Mouse (Mus musculus) hindbrain, postnatal 0 days (tissue): Measurements from ENCODE around the gene Espl1. TPM values are rescaled to one million over a fixed set of nuclear protein-coding genes. Genes with fewer than 3 reads are reported as not detected.
A peak's percentile ranks its signal among the peaks of the same experiment; 100 is the strongest.
"Not testable (repeated sequence)": the region's sequence is repeated elsewhere in the genome, so short reads cannot be mapped to it uniquely, and the experiment has no call there.

Experiments used
- ATAC-seq: fragments of 200-750 bp; cut with Nextera tagmentation; 2 replicates; pipeline ENCODE4 v1.8.0; 2017; ENCODE audit warnings: mild to moderate bottlenecking, moderate TSS enrichment, moderate library complexity
- DNase-seq: peaks from one replicate; pipeline ENCODE4 v3.0.0-alpha.2; 2015; ENCODE audit warnings: low spot score
- H3K27ac ChIP-seq: fragments of 300-500 bp; sonication (generic); 2 replicates; pipeline ENCODE4 v1.5.1; 2014; ENCODE audit warnings: mild to moderate bottlenecking
- H3K27me3 ChIP-seq: fragments of 300-500 bp; sonication (generic); 2 replicates; pipeline ENCODE4 v1.6.1; 2014; ENCODE audit warnings: low read length, mixed read lengths; ENCODE audit not compliant: insufficient read depth
- H3K36me3 ChIP-seq: fragments of 300-500 bp; sonication (generic); 2 replicates; pipeline ENCODE4 v1.6.1; 2014; ENCODE audit warnings: low read length, mixed read lengths; ENCODE audit not compliant: insufficient read depth
- H3K4me1 ChIP-seq: fragments of 300-500 bp; sonication (generic); 2 replicates; pipeline ENCODE4 v1.6.1; 2014; ENCODE audit warnings: antibody characterized with exemption, low read length, mixed read lengths; ENCODE audit not compliant: insufficient read depth
- H3K4me2 ChIP-seq: fragments of 300-500 bp; sonication (generic); 2 replicates; pipeline ENCODE4 v1.6.1; 2014; ENCODE audit warnings: low read depth, mild to moderate bottlenecking, low read length, moderate library complexity, mixed read lengths
- H3K4me3 ChIP-seq: fragments of 300-500 bp; sonication (generic); 2 replicates; pipeline ENCODE4 v1.5.1; 2014; ENCODE audit warnings: low read length
- H3K9ac ChIP-seq: fragments of 300-500 bp; sonication (generic); replicated peaks from 2 replicates; pipeline ENCODE4 v1.6.1; 2014; ENCODE audit warnings: mild to moderate bottlenecking, low read length, moderate library complexity, mixed read lengths
- H3K9me3 ChIP-seq: fragments of 300-500 bp; sonication (generic); 2 replicates; pipeline ENCODE4 v1.6.1; 2016; ENCODE audit warnings: low read length, mixed read lengths
- CTCF ChIP-seq: IDR thresholded peaks from 2 replicates; pipeline ENCODE4 v1.5.1; 2016; ENCODE audit warnings: antibody characterized with exemption, control low read depth, low read depth
- WGBS: fragments of 180-500 bp; shearing (Covaris S2); extraction: QIAGEN DNeasy Blood & Tissue Kit; methylation state at CpG from one replicate; pipeline ENCODE4 v1.1.7; 2014; 5-methylcytosine and 5-hydroxymethylcytosine counted together
- polyA plus RNA-seq: library from polyadenylated mRNA; unstranded; fragments of >200 nt; fragmentation: Nextera tagmentation; extraction: Ambion mirVana; gene quantifications from 2 replicates; pipeline ENCODE4 v1.2.1, GENCODE M21; 2015
- total RNA-seq: library from RNA; depleted of rRNA; stranded (reverse); fragments of >200 nt; gene quantifications from 2 replicates; pipeline ENCODE4 v1.2.3, GENCODE M21; 2014

Gene Espl1
- total and polyA plus RNA-seq, 2 experiments from 2014 or later = 3.8 to 7.3 TPM

DNA sequence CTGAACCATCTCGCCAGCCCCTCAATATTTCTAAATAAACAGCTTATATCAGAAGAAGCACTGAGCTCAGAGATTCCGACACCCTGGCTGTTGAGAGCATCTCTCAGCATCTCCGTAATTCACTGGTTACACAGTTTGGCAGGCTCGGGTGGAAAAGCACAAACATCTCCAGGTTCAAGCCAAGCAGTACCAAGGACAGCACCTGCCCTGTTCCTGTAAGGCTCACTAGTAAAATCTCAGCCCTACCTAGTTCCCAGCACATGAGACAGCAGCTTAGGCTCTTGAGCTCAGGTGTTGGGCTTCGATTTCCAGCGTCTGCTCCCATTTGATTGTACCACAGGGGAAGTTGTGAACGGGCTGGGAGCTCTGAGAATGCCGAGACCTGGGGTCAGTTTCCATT, 39.2 kb downstream of the Espl1 start:
- no peak for TF ChIP-seq CTCF
- ATAC-seq = no peak
- Histone ChIP-seq H3K27ac (no peak overlapping the region), H3K27me3 (no peaks in the 10 kb centered on the region), H3K9me3 (no peaks in the 10 kb centered on the region), H3K4me1 (peaks cover 9% of the 10 kb centered on the region), H3K4me3 (no peak overlapping the region), H3K36me3 (peaks cover 36% of the 10 kb centered on the region), H3K9ac (no peak overlapping the region), H3K4me2 (no peak overlapping the region)
- no peak for DNase-seq
- WGBS = 90% methylated on average over 8 of the region's 8 CpGs

- not testable (repeated sequence) for H3K9me3 ChIP-seq, H3K27me3 ChIP-seq, H3K9ac ChIP-seq, H3K27ac ChIP-seq, H3K4me1 ChIP-seq, H3K4me2 ChIP-seq, H3K4me3 ChIP-seq, ATAC-seq
- WGBS = 90% methylated on average over 5 of the region's 5 CpGs
- peak; percentile 63 for TF ChIP-seq CTCF
- peaks cover 35% of the 10 kb centered on the region for H3K36me3 ChIP-seq
- peak; percentile 38 for DNase-seq
These were observed 39.9 kb downstream of the Espl1 start for GRCm38 (mm10) chr15:102335925-102336324.

DNA sequence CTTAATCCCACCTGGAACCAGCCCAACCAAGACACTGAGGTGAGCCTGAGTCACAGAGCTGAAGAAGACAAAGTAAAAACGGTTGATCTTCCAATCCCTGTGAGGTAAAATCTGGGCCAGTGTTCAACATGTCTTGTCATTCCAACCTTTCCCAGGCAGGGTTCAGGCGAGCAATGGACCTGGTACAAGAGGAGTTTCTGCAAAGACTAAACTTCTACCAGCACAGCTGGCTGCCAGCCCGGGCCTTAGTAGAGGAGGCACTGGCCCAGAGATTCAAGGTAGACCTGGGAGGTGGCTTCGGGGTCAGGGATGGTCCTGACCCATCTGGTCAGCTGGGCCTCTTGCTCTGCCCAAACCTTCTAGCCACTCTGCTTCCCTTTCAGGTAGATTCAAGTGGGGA, 40.9 kb downstream of the Espl1 start:
- no peaks in the 10 kb centered on the region for H3K27me3 ChIP-seq
- H3K9me3 ChIP-seq = no peaks in the 10 kb centered on the region
- peaks cover 8% of the 10 kb centered on the region for H3K4me1 ChIP-seq
- DNase-seq (no peak), ATAC-seq (no peak)
- 93% methylated on average over 4 of the region's 4 CpGs for WGBS
- no peak overlapping the region for H3K27ac ChIP-seq
- no peak overlapping the region for H3K9ac ChIP-seq
- no peak for TF ChIP-seq CTCF
- peaks cover 35% of the 10 kb centered on the region for H3K36me3 ChIP-seq
- H3K4me2 ChIP-seq = no peak overlapping the region
- no peak overlapping the region for H3K4me3 ChIP-seq

DNA sequence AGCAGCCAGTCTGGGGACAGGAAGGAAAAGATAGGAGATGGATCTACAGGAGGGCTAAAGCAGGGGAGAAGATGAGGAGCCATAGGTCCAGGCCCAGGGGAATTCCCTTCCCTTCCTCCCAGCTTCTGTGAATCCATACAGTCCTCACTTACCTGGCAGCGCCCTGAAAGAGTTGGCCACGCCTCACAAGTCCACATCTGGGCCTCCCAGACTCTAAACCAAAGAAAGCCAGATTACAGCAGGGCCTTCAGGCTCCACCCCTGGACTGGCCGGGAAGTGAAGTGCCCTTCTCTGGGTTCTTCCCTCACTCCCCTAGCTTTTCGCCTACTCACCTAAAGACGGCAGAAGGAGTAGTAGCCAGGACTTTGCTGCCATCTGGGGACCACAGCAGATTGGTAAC, 43.5 kb downstream of the Espl1 start:
- no peak overlapping the region for H3K9ac ChIP-seq
- H3K27me3 ChIP-seq = no peaks in the 10 kb centered on the region
- no peaks in the 10 kb centered on the region for H3K9me3 ChIP-seq
- H3K27ac ChIP-seq = no peak overlapping the region
- no peaks in the 10 kb centered on the region for H3K4me1 ChIP-seq
- no peak overlapping the region for H3K4me2 ChIP-seq
- DNase-seq (no peak), ATAC-seq (no peak)
- H3K36me3 ChIP-seq = peaks cover 39% of the 10 kb centered on the region
- WGBS = 79% methylated on average over 5 of the region's 5 CpGs
- TF ChIP-seq CTCF = no peak
- H3K4me3 ChIP-seq = no peak overlapping the region

DNA sequence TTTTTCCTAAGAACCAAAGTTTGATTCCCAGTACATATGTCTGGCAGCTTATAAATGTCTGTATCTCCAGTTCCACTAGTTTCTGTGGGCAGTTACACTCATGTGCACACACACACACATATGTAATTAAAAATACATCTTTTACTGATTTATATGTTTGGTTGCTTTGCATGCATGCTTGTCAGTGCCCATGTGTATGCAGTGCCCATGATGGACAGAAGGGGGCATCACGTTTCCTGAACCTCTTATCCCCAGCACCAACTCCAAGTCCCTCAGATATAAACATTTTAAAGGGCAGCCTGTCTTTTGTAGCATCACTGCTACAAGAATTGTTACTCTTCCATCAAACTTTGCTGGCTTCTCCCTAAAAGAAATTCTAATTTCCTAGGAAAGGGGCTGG, 45.5 kb downstream of the Espl1 start:
- H3K4me1 ChIP-seq = no peaks in the 10 kb centered on the region
- H3K27ac ChIP-seq = no peak overlapping the region
- H3K27me3 ChIP-seq = no peaks in the 10 kb centered on the region
- TF ChIP-seq CTCF = peak; percentile 67
- peak; percentile 30 for DNase-seq
- H3K36me3 ChIP-seq = peaks cover 37% of the 10 kb centered on the region
- 12% methylated on average over 1 of the region's 1 CpGs for WGBS
- ATAC-seq = no peak
- no peaks in the 10 kb centered on the region for H3K9me3 ChIP-seq
- H3K4me2 ChIP-seq = no peak overlapping the region
- H3K9ac ChIP-seq = no peak overlapping the region
- H3K4me3 ChIP-seq = no peak overlapping the region

- Histone ChIP-seq H3K27me3 (no peaks in the 10 kb centered on the region), H3K9ac (no peak overlapping the region), H3K27ac (no peak overlapping the region), H3K9me3 (no peaks in the 10 kb centered on the region), H3K4me1 (no peaks in the 10 kb centered on the region), H3K4me2 (no peak overlapping the region), H3K36me3 (peaks cover 13% of the 10 kb centered on the region; the same call in 1 of the 2 replicates), H3K4me3 (no peak overlapping the region)
- DNase-seq = no peak
- TF ChIP-seq CTCF = no peak
- WGBS = 90% methylated on average over 3 of the region's 3 CpGs
- ATAC-seq = no peak
These were observed 48.4 kb downstream of the Espl1 start for GRCm38 (mm10) chr15:102344490-102344889.

GRCm38 (mm10) chr15:102346444-102346843, 50.4 kb downstream of the Espl1 start:
- DNase-seq (no peak), ATAC-seq (no peak)
- Histone ChIP-seq H3K36me3 (0 out of 2 replicates have a peak, but pooled peaks cover 9% of the 10 kb centered on the region), H3K9me3 (no peaks in the 10 kb centered on the region), H3K9ac (no peak overlapping the region), H3K27ac (no peak overlapping the region), H3K27me3 (no peaks in the 10 kb centered on the region), H3K4me3 (no peak overlapping the region), H3K4me1 (peaks cover 5% of the 10 kb centered on the region), H3K4me2 (no peak overlapping the region)
- TF ChIP-seq CTCF = no peak
- WGBS = 81% methylated on average over 4 of the region's 4 CpGs
